Mouse (Mus musculus) midbrain, embryonic 12.5 days (tissue): ENCODE measurements around the gene Ubap1l. TPM values are rescaled to one million over a fixed set of nuclear protein-coding genes. Genes with fewer than 3 reads are reported as not detected.

Experiments used
- ATAC-seq: fragments of 200-750 bp; cut with Nextera tagmentation; 2 replicates; pipeline ENCODE4 v1.8.0; 2017; ENCODE audit warnings: low read depth, moderate TSS enrichment, moderate library complexity; ENCODE audit not compliant: low FRiP score
- H3K27ac ChIP-seq: fragments of 300-500 bp; sonication (generic); replicated peaks from 2 replicates; pipeline ENCODE4 v1.5.1; 2016; ENCODE audit warnings: mild to moderate bottlenecking
- H3K27me3 ChIP-seq: fragments of 300-500 bp; sonication (generic); 2 replicates; pipeline ENCODE4 v1.6.1; 2016; ENCODE audit warnings: mild to moderate bottlenecking
- H3K36me3 ChIP-seq: fragments of 300-500 bp; sonication (generic); 2 replicates; pipeline ENCODE4 v1.6.1; 2016
- H3K4me1 ChIP-seq: fragments of 300-500 bp; sonication (generic); 2 replicates; pipeline ENCODE4 v1.6.1; 2016
- H3K4me2 ChIP-seq: fragments of 300-500 bp; sonication (generic); replicated peaks from 2 replicates; pipeline ENCODE4 v1.6.1; 2016; ENCODE audit warnings: mild to moderate bottlenecking, moderate library complexity
- H3K4me3 ChIP-seq: fragments of 300-500 bp; sonication (generic); 2 replicates; pipeline ENCODE4 v1.5.1; 2016; ENCODE audit warnings: mild to moderate bottlenecking
- H3K9ac ChIP-seq: fragments of 300-500 bp; sonication (generic); replicated peaks from 2 replicates; pipeline ENCODE4 v1.6.1; 2016; ENCODE audit warnings: mild to moderate bottlenecking, moderate library complexity
- H3K9me3 ChIP-seq: fragments of 300-500 bp; sonication (generic); 2 replicates; pipeline ENCODE4 v1.6.1; 2016; ENCODE audit warnings: mild to moderate bottlenecking
- WGBS: fragments of 180-500 bp; shearing (Covaris S2); methylation state at CpG from one replicate; pipeline ENCODE4 v1.1.7; 2016; 5-methylcytosine and 5-hydroxymethylcytosine counted together
- polyA plus RNA-seq: library from polyadenylated mRNA; unstranded; fragments of >200 nt; fragmentation: Nextera tagmentation; extraction: Ambion mirVana; gene quantifications from 2 replicates; pipeline ENCODE4 v1.2.1, GENCODE M21; 2016

Ubap1l gene
- polyA plus RNA-seq, 1 experiment from 2014 or later, result 0.65 TPM

DNA sequence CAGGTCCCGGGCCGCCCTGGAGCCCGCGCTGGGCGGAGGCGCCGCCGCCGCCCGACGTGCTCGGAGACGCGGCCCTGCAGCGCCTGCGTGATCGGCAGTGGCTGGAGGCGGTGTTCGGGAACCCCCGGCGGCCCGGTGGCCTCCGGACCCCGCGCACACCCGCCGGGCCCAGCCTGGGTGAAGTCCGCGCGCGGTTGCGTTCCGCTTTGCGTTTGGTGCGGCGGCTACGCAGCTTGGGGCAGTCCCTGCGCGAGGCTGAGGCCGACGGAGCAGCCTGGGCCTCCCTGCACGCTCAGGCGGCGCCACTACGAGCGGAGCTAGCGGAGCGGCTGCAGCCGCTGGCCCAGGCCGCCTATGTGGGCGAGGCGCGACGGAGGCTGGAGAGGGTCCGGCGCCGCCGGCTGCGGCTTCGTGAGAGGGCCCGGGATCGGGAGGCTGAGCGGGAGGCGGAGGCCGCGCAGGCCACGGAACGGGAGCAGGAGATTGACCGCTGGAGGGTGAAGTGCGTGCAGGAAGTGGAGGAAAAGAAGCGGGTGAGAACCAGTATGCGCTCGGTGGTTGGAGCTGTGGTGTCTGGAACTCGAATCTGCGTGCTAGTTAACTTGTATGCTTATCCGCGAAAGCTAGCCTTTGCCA lies 14.2 kb upstream of the Ubap1l start:
- WGBS, result under 1% methylated on average over 76 of the region's 77 CpGs
- no peaks in the 10 kb centered on the region for H3K9me3 ChIP-seq
- peak overlapping the region; percentile 92 for H3K27ac ChIP-seq
- peak overlapping the region; percentile 96 for H3K4me2 ChIP-seq
- peak overlapping the region; percentile 96 for H3K4me3 ChIP-seq
- no peaks in the 10 kb centered on the region for H3K36me3 ChIP-seq
- H3K4me1 ChIP-seq, result peaks cover 15% of the 10 kb centered on the region
- no peaks in the 10 kb centered on the region for H3K27me3 ChIP-seq
- peak overlapping the region; percentile 96 for H3K9ac ChIP-seq
- ATAC-seq, result peak; percentile 66

DNA sequence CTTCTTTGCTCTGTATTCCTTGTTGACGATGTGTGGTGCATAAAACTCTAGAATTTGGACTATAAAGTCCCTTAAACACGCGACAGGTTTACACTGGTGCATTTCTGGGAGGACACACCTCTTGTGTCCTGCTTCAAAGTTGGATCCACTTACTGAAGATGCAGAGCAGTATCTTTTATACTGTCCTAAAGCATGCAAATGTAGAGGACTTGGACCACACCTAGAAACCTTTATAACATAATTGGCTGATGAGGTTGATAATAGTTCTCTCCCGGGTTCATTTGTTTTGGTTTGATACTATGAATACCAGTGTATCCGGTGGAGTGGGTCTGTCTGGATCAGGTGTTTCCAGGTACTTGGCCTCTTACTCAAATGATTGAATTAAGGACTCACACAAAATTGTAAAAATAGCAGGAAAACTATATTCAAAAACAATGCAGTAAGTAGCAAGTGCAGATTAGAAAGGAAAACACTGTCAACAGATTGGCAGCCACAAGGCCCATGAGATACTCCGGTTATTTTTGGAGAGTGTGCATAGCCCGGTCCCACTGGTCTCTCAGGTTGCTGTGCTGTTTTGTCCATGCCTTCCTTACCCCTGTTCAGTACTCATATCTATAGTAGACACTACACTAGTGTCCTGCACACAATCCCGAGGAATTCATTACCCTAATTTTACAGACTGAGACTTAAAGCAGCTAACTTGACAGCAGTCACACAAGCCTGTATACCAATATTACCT lies 13.6 kb upstream of the Ubap1l start:
- H3K9me3 ChIP-seq, result no peaks in the 10 kb centered on the region
- peak overlapping the region; percentile 96 for H3K4me3 ChIP-seq
- no peak for ATAC-seq
- H3K9ac ChIP-seq, result peak overlapping the region; percentile 96
- no peaks in the 10 kb centered on the region for H3K36me3 ChIP-seq
- peaks cover 15% of the 10 kb centered on the region for H3K4me1 ChIP-seq
- H3K27me3 ChIP-seq, result no peaks in the 10 kb centered on the region
- 54% methylated on average over 8 of the region's 8 CpGs for WGBS
- H3K27ac ChIP-seq, result no peak overlapping the region
- H3K4me2 ChIP-seq, result peak overlapping the region; percentile 96

DNA sequence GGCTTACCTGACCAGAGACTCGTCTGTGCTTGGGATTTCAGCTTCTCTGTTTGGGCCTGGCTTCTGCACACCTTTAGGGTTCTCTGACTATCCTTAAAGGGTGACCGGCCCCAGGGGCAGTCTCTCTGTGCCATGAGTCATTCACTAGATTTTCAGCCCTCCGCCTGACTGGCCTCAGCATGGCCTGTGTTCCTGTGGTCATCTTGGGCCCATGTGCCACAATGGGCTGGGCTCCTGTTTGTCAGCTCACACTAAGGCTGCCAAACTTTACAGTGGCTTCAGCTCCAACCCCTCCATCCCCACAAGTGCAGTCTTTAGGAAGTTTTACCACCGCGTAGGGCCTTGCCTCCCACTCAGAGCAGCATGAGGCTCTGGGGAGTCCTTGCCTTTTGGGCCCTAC lies 7.6 kb upstream of the Ubap1l start:
- ATAC-seq, result no peak
- H3K4me1 ChIP-seq, result peaks cover 2% of the 10 kb centered on the region
- H3K36me3 ChIP-seq, result peaks cover 40% of the 10 kb centered on the region
- H3K4me2 ChIP-seq, result no peak overlapping the region
- H3K9ac ChIP-seq, result no peak overlapping the region
- H3K9me3 ChIP-seq, result no peaks in the 10 kb centered on the region
- no peak overlapping the region for H3K4me3 ChIP-seq
- 89% methylated on average over 5 of the region's 5 CpGs for WGBS
- no peak overlapping the region for H3K27ac ChIP-seq
- no peaks in the 10 kb centered on the region for H3K27me3 ChIP-seq

DNA sequence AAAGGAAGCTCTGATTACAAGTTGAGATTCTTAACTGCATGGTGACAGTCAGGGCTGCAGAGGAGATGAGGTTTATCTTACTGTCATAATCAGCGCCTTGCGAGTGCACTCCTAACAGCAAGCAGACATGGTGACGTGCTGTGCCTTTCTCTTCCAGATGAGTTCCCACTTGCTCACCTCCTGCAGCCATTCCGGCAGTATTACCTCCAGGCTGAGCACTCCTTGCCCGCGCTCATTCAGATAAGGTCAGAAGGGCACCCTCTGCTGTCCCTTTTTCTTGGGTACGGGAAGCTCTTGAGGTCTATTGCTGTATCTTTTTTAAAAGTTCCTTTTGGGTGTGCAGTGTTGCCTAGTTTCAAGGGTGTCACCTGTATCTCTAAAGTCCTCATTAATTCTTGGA lies 4.3 kb upstream of the Ubap1l start:
- WGBS, result 91% methylated on average over 7 of the region's 7 CpGs
- Histone ChIP-seq H3K4me3 (no peak overlapping the region), H3K4me1 (no peaks in the 10 kb centered on the region), H3K9me3 (no peaks in the 10 kb centered on the region), H3K9ac (no peak overlapping the region), H3K36me3 (peaks cover 71% of the 10 kb centered on the region), H3K4me2 (no peak overlapping the region), H3K27ac (no peak overlapping the region), H3K27me3 (no peaks in the 10 kb centered on the region)
- no peak for ATAC-seq

DNA sequence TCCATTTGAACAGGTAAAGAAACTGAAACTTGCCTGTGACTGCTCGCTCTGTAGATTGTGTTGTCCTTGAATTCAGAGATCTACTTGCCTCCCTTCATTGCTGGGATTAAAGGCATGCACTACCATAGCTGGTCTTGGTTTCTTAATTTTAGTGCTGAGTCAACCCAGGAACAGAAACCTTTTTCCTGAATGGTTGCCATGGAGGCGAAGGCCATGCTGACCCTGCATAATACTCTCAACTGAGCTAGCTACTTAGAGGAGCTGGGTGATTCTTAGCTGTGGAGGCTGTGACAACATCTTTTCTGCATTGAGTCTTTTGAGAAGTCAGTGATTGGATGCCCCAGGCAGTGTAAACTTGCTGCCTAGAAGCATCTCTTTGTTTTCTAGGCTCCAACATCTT lies 3.9 kb upstream of the Ubap1l start:
- Histone ChIP-seq H3K9ac (no peak overlapping the region), H3K4me2 (no peak overlapping the region), H3K36me3 (peaks cover 75% of the 10 kb centered on the region), H3K27me3 (no peaks in the 10 kb centered on the region), H3K27ac (no peak overlapping the region), H3K4me3 (no peak overlapping the region), H3K4me1 (no peaks in the 10 kb centered on the region), H3K9me3 (no peaks in the 10 kb centered on the region)
- ATAC-seq, result no peak
- WGBS, result 93% methylated on average over 2 of the region's 2 CpGs

DNA sequence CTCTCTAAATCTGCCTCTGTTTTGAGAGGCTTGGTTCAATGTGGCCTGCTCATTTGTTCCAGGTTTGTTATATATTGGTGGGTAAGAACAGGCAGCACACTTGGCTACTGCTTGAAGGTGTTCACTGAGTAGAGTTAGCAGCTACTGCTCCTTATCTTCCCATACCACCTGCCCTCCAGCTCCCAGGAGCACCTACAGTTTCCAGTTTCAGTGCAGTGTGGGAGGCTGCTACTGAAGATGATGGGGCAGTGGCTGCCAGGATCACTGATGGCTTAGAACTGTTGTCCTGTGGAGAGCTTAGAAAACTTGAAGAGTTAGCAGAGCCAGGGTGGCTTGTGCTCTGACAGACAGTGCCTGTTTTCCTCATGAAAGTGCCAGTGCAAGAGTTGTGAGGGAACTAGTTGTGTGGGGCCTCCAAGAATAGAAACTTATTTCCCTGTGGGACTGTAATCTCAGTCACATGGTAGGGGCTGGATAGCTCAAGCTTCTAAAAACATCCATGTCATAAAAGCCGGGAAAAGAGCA lies 1.8 kb upstream of the Ubap1l start:
- Histone ChIP-seq H3K4me3 (no peak overlapping the region), H3K4me1 (no peaks in the 10 kb centered on the region), H3K9ac (no peak overlapping the region), H3K27ac (no peak overlapping the region), H3K4me2 (no peak overlapping the region), H3K36me3 (peaks cover 75% of the 10 kb centered on the region), H3K9me3 (no peaks in the 10 kb centered on the region), H3K27me3 (no peaks in the 10 kb centered on the region)
- 95% methylated on average over 1 of the region's 1 CpGs for WGBS
- no peak for ATAC-seq

DNA sequence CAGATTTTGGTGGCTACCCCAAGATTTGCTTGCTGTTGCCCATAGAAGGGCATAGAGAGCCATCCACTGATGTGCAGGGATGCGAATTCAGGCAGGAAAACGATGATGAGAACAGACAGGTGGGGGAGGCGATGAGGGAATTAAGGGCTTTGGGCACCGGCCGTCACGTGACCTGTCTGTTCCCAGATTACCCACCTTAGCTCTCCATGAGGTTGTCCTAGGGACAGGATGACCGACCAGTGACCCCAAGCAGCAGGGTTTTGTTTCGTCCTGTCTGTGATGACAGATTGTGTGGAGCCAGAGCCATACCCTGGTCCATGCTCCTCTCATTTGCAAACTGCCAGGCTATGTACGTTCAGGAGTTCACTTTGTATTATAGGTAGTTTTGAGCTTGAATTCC lies 2.8 kb downstream of the Ubap1l start:
- ATAC-seq, result no peak
- WGBS, result 82% methylated on average over 9 of the region's 9 CpGs
- H3K27ac ChIP-seq, result no peak overlapping the region
- no peak overlapping the region for H3K4me2 ChIP-seq
- no peak overlapping the region for H3K4me3 ChIP-seq
- no peak overlapping the region for H3K9ac ChIP-seq
- H3K36me3 ChIP-seq, result peaks cover 30% of the 10 kb centered on the region
- no peaks in the 10 kb centered on the region for H3K9me3 ChIP-seq
- no peaks in the 10 kb centered on the region for H3K27me3 ChIP-seq
- peaks cover 4% of the 10 kb centered on the region; the same call in 1 of the 2 replicates for H3K4me1 ChIP-seq

DNA sequence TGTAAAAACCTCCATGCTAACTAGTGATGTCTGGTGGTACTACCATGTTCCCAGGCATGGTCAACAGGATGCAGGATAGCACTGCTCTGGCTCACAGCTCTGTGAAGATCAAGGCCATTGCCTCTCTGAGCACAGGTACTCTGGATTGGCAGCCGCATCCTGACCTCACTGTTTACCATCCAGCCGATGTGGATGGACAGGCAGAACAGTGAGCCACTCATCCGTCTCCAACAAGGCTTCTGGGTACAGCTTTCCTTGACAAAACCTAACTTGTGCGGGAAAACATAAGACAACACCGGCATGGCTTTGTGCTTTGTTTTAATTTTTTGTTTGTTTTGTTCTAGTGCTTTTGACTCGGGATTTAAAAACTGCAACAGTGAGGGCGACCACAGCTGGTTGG lies 4.9 kb downstream of the Ubap1l start:
- no peak overlapping the region for H3K4me2 ChIP-seq
- H3K27ac ChIP-seq, result no peak overlapping the region
- H3K4me3 ChIP-seq, result no peak overlapping the region
- H3K36me3 ChIP-seq, result peaks cover 17% of the 10 kb centered on the region
- H3K27me3 ChIP-seq, result no peaks in the 10 kb centered on the region
- peaks cover 4% of the 10 kb centered on the region; the same call in 1 of the 2 replicates for H3K4me1 ChIP-seq
- no peak overlapping the region for H3K9ac ChIP-seq
- 93% methylated on average over 7 of the region's 7 CpGs for WGBS
- no peaks in the 10 kb centered on the region for H3K9me3 ChIP-seq
- no peak for ATAC-seq

DNA sequence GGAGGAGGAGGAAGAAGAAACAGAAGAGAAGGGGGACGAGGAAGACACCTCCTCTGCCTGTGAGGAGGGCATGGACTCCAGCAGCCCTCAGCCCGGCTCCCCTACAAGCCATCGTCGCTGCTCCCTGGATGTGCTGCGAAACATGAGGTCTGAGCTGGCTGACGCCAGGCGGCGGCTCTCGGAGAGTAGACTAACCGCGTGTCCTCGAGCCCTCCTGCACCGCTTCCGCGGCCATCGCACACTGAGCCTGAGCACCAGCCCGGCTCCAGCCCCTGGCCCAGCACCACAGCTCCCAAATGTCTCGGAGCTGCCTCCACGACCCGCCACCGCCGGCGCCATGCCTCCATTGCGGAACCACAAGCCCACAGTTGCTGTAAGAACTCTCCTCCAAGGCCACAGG lies 10.9 kb downstream of the Ubap1l start:
- 79% methylated on average over 24 of the region's 24 CpGs for WGBS
- Histone ChIP-seq H3K27me3 (no peaks in the 10 kb centered on the region), H3K4me2 (no peak overlapping the region), H3K4me1 (peaks cover 4% of the 10 kb centered on the region; the same call in 1 of the 2 replicates), H3K36me3 (peaks cover 12% of the 10 kb centered on the region), H3K9ac (no peak overlapping the region), H3K27ac (no peak overlapping the region), H3K9me3 (no peaks in the 10 kb centered on the region), H3K4me3 (no peak overlapping the region)
- ATAC-seq, result no peak

DNA sequence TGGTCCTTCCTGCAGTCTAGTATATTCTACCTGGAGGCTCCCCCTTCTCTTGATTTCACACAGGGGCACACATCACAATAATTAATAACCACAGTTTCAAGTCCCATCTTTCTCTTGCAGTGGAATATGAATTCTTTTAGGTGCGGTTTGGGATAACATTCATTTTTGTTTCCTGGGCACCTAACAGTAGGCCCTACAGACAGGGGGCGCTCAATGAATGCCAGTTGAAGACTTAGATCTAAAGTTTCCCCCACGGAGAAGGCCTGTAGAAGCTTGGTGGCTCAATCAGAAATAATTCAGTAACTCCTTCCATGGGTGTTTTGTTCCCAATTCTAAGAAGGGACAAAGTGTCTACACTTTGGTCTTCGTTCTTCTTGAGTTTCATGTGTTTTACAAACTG lies 11.6 kb downstream of the Ubap1l start:
- Histone ChIP-seq H3K4me2 (no peak overlapping the region), H3K9ac (no peak overlapping the region), H3K4me1 (no peaks in the 10 kb centered on the region), H3K27ac (no peak overlapping the region), H3K9me3 (no peaks in the 10 kb centered on the region), H3K4me3 (no peak overlapping the region), H3K27me3 (no peaks in the 10 kb centered on the region), H3K36me3 (peaks cover 13% of the 10 kb centered on the region)
- 79% methylated on average over 4 of the region's 4 CpGs for WGBS
- no peak for ATAC-seq

DNA sequence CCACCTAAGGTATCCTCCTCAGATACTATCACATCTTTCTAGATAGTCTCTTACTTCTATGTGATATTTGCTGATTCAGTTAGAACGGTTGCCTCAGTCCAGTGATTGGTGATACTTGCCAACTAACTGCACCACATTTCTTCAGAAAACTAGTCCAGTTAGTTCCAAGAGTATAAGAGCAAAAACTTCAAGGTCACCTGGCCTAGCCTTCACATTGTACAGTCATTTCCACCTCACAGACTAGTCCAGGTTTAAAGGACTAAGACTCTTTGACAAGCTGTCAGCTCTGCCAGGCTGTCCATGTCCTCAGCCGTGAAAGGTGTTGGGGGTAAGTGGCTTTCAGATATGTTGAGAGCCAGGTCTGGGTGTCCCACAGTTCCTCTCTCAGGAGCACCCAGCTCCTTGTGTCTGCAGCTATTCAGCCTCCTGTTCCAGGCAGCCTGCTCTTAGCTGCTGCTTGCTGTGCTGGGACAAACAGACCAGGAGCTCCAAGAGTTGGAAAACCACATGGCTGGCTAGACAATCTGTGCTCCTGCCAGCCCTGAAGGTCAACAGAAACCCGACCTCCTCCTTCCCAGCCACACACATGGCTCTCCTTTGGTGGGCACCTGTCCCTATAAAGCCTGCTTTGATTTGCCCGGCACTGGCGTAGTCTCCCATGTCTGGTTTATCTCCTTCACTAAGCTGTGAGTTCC lies 13.8 kb downstream of the Ubap1l start:
- no peak for ATAC-seq
- WGBS, result 85% methylated on average over 5 of the region's 5 CpGs

More for the DNA sequence above, 13.8 kb downstream of the Ubap1l start:
- Histone ChIP-seq H3K9me3 (no peaks in the 10 kb centered on the region), H3K4me1 (no peaks in the 10 kb centered on the region), H3K9ac (no peak overlapping the region), H3K4me2 (no peak overlapping the region), H3K27ac (no peak overlapping the region), H3K36me3 (peaks cover 9% of the 10 kb centered on the region; the same call in 1 of the 2 replicates), H3K27me3 (no peaks in the 10 kb centered on the region), H3K4me3 (no peak overlapping the region)
